Mouse (Mus musculus) megakaryocyte, embryonic 14.5 days (primary cell): Measurements from ENCODE around the gene Zfp791.

Experiments
- FLI1 ChIP-seq: IDR thresholded peaks from 2 replicates; pipeline ENCODE4 v1.6.1; 2012; ENCODE audit warnings: low read length, inconsistent platforms, mixed read lengths
- GATA1 ChIP-seq: IDR thresholded peaks from 3 replicates; pipeline ENCODE4 v1.6.1; 2012; ENCODE audit warnings: mixed read lengths, low read length, inconsistent platforms, borderline replicate concordance

GRCm38 (mm10) chr8:85076993-85077392 is 45.9 kb downstream of the Zfp791 start:
- TF ChIP-seq GATA1 (no peak), FLI1 (no peak)
